Mouse (Mus musculus) E14TG2a.4 (cell line): ENCODE measurements at regions not wholly inside any gene's neighbourhood (a gene's known extent, or its start where the extent isn't known, plus 50 kb on each side); places are given as distances from the start of the nearest gene placed in this dataset.
"Not testable (repeated sequence)": the region's sequence is repeated elsewhere in the genome, so short reads cannot be mapped to it uniquely, and the experiment has no call there.

Source experiments
- CTCF ChIP-seq: conservative IDR thresholded peaks from 2 replicates; pipeline ENCODE4 v1.5.1; 2014; ENCODE audit warnings: low read length
- NANOG ChIP-seq: IDR thresholded peaks from 2 replicates; pipeline ENCODE4 v1.6.1; 2014; ENCODE audit warnings: borderline replicate concordance, low read length, mixed read lengths
- POU5F1 ChIP-seq: IDR thresholded peaks from 2 replicates; pipeline ENCODE4 v1.6.1; 2014; ENCODE audit warnings: low read length, borderline replicate concordance

GRCm38 (mm10) chr4:146743762-146744161 is 133.0 kb downstream of the Zfp993 start:
- not testable (repeated sequence) for TF ChIP-seq CTCF, POU5F1, NANOG
